Mouse (Mus musculus): ENCODE data around the gene Btf3. TPM values are rescaled to one million over a fixed set of nuclear protein-coding genes. Genes with fewer than 3 reads are reported as not detected.
A peak's percentile ranks its signal among the peaks of the same experiment; 100 is the strongest.

Btf3 gene
- total RNA-seq (2021) = 357 and 391 TPM in 2 replicates
- long read RNA-seq, transcript Btf3-205 (6 exons, 888 nt) = major isoform, 146 of 154 reads
- long read RNA-seq, partial matches to known transcripts = 5 of 154 reads
- long read RNA-seq, other reads (novel, unspliced or antisense) = 2 of 154 reads

DNA sequence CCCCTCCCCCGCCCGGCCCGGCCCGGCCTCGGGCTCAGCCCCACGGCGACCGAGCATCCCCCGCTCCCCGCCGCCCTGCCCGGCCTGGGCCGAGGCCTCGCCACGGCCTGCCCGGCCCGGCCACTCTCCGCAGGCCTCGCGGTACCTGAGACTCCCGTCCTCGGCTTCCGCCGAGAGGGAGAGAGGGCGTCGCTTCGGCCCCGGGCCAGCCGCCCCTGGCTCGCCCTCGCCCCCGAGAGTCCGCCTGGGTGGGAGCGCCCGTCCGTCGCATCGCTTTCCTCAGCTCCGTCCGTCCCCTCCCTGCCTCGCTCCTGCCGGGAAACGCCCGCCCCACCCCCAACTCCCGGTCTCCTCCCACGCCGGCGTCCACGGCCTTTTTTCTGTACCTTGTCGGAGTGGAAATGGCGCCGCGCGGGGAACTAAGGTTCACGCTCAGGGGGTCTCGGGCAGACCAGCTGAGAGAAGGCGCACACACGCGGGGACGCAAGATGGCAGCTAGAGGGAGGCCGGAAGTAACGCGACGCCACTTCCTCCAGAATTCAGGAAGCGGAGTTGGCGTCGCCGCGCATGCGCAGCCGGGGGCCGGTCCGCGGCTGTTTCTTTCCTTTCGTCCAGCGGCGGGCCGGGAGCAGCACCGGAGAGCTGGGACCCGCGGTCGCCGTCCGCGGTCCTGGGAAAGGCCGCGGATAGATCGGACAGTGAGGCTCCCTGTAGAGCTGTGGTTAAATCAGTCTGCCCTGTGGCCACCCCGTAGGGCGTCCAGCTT lies at the start of gene Btf3:
TSS of gene Btf3 (minus strand) at position 527 of the 766 bp plus-strand sequence.
- peak; percentile 96 for DNase-seq

DNA sequence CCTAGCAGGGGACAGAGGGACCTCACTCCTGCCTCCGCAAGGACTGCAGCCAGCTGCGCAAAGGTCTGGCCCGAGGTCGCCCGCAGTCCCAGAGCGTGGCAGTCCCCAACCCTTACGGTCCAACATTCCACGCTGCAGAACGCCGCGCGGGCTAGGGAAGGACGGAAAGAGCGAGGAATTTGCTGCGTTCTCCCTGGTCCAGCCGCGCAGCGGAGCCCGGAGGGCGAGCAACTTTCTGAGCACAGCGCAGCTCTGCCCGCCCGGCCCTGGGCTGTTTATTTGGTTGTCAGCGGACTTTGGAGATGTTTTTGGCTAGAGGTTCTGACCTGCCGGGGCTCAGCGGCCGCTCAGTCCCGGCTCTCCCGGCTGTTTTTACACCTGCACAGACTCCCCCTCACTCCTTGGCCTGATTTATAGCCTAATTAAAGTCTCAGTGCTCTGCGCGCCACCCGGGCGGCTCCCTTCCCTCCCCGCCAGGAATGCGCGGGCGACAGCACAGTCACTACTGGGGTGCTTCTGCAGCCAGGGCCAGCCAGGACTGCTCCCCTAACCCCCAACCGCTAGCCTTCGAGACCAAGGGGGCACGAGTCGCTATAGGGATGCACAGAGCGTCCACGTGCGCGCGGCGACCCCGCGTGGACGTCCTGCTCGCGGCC lies 49.1 kb upstream of the Btf3 start:
- peak; percentile 2 for DNase-seq

DNA sequence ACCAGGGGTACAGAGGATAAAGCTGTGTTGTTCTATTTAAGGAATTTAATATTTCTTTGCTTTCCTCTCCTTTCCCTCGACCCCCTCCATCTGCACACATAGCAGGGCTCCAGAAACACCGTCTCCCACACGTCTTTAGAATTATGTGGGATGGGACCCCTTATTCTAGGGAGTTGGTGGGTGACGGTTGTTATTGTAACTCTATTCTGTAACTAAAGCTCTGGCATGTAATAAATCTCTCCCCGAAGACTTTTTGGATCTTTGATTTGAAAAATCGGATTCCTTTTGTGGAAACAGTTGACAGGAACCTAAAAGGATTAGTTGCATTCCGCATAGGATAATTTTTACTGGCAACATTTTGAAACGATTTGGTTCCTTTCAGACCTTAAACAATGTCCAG lies 48.3 kb upstream of the Btf3 start:
- DNase-seq = no peak

DNA sequence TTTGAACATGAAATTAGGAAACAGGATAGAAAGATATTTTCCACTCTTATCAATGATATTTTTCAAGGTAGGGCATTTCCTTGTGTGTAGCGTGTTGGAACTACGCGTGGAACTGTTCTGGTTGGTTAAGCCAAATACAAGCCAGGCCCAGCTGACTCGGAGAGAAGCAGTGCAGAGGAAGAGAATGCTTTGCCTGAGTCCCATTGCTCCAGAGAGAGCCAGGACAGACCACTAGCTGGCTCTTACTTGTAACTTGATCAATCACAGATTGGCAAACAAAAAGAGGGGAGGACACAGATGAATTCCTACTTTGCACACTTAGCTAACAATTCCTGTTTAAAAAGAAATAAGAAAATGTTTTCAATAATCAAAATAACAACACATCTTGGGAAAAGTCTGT lies 46.2 kb upstream of the Btf3 start:
- DNase-seq = no peak

DNA sequence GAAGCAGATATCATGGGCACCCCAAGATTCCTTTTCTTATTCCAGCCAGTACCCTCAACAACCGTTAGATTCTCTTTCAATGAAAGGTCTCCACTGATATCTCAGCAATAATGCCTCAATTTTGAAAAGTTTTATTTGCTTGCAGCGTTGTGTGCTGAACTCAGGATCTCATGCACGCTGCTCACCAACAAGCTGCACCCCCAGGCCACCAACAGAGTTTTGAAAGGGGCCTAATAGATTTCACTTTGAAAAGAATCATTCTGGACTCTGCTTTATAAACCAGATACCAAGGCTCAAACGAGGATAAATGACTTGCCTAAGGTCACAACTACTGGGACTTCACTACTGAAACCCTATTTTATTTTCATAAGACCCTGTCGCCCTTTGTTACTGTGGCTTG lies 44.4 kb upstream of the Btf3 start:
- no peak for DNase-seq

DNA sequence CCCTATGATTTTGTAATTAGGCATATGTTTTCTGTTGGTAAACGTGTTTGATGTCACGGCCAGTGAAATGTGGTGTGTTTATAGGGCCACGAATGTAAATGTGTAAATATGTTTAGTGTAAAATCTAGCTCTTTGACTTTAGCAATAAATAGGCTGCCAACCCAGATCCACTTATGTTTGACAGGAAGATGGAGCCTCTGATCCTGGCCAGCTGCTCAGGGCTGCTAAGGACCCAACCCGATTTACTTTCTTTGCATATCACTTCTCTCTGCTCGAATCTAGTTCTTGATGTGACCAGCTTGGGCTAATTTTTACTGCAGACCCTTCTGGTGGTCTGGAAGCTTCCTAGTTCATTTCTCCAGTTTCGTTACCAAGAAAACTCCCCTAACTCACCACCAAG lies 43.6 kb upstream of the Btf3 start:
- DNase-seq = no peak

DNA sequence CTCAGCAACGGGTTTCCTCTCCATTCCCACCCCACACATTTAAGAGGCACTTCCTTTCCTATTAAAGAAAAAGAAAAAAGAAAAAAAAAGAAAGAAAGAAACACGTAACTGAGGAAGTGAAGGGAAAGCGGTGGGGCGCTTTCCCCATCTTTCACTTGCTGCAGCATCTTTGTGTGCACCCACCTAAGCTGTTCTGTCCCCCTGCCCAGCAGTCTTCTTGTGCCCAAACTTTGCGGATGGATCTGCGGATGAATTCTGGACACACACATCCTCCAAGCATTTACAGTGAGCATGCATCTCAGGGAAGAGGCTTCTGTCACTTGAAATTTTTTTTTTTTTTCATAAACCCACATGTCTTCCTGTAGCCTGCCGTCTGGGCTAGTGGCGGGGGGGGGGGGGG lies 42.5 kb upstream of the Btf3 start:
- no peak for DNase-seq

DNA sequence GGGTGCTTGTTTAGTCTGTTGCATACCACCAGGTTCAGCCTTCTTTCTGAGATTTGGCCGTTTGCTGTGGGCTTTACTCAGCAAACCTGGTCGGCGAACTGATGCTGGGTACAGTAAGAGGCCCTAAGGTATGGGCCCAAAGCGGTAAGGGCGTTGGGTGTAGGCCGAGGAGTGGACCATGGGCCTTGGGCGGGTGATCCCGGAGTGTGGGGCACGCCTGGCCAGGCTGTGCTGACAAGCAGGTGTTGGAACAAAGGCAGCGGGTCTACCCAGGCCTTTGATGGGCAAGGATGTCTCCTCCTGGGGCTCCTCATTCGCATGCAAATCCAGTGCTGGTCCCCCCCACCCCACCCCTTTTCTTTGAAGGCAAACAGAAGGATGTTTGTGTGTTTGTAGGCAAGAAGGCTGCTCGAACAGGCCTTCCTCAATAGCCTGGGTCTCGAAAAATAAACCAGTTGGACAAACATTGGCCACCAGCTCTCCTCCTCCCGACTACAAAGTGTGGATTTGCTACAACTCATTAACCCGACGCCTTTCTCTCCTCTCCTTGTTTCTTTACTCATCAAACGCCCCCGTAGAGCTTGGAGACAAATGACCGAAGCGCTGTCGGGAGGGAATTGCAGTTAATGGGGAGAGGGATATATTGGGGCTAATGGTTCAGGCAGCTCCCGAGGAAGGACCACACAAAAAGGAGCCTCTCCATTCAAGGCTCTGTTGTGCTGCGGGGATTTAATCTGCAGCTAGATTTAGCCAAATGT lies 41.8 kb upstream of the Btf3 start:
- no peak for DNase-seq

DNA sequence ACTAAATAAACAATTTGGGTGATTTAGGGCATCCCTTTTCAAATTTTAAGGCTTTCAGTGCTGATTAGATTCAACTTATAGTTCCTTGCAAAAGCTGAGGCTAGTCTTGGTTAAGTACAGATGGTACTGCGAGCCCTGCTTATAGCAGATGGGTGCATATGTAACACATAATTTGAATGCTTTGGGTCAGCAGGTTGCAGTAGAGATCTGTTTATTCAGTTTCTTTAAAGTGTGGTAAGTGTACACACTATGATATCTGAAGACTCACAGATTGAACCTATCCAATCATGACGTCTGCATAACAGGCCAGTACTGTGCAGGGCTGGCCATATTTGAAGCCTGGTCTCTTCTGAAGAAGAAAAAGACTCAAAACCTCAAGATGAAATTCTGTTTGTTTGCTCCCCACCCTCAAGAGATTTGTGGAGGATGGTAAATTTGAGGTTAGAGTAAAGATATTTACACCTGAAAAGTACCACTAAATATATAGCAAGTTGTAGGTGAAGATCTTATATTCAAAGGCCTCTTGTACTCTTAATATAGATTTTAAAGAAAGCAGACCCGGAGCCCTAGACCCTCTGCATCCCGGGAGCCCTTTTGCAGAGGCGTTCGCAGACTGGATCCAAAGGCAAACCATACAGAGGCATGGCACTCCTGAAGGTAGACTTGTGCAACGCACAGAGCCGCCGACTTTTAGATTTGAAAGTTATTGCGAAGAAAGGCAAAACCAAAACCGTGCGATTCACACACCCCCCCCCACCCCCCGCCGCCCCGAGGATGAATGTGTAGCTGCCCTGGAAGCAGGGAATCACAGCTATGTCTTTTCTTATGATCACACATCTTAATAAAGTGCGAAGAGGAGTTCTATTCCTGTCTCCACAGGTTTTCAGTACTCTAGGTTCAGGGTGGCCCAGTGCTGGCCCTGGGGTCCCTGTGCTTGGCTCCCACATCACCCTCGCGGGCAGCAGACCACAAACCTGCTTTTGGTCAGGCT lies 40.9 kb upstream of the Btf3 start:
- DNase-seq = no peak

DNA sequence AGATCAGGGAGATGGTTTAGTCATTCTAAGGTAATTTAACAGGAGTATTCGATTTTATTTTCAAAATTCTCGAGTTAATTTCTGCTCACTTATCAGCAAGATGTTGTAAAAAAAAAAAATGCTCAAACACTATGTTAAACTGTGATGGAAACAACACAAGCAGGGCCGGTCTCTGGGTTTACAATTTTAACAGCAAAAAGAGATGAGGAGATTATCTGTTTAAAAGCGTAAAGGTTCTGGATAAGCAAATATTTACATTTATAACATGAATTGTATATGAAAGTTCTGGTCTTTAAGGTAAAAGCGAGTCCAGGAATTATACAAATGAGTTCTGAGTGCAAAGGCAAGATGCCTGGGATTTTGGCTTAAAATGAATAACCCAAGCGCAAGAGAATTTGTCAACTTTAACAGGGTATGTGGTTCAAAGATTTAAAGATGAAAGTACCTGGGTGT lies 40.2 kb upstream of the Btf3 start:
- DNase-seq = no peak

DNA sequence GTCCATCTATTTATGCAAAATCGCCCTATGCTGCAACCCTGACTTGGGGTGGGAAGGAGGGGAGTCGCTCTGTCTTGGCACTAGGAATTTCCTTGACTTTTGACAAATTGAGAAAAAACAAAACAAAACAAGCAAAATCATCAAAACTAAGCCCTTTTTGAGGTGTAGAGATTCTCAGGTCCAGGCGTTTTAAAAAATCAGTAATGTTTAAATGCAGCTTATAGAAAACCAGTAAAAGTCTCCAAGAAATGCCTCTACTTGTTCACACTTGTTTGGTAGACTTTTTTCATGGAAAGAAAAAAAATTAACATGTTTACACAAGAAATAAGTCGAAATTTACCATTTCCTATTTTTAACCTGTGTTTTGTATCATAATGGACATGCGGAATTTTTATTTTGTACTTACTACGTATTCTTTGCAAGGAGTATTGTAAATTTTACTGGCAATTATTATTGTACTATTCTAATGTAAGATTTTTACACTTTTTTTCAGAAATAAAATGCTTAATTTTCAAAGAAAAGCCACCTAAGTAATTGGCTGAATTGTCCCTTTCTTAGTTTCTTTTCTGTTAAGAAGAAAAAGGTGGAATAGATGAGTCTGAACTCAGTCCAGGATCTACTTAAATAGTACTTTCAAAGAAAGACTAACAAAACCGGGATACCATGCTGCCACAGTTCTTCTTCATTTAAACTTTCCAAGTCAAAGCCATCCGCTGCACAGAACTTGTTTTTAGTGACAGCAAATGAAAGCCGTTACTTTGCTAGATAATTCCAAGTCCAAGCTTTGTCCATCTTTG lies 39.6 kb upstream of the Btf3 start:
- no peak for DNase-seq

DNA sequence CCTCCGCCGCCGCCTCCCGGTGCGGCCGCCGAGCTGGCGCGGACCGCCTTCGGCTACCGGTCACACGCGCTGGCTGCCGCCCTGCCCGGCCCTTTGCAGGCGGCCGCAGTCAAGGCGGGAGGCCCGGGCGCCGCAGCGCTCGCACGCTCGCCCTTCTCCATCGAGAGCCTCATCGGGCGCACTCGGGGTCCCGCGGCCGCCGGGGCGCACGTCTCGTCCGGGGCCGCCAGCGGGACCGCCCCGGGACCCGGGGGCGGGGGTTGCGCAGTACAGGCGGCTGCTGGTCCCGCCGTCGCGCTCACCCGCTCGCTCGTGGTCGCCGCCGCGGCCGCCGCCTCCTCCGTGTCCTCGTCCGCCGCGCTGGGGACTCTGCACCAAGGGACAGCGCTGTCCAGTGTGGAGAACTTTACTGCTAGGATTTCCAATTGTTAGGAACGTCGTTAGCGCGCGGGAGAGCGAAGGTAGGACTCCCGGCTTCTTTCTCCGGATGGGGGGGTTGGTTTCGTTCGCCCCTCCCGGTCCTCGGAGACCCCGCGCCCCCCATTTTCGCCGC lies 38.8 kb upstream of the Btf3 start:
- peak; percentile 41 for DNase-seq

DNA sequence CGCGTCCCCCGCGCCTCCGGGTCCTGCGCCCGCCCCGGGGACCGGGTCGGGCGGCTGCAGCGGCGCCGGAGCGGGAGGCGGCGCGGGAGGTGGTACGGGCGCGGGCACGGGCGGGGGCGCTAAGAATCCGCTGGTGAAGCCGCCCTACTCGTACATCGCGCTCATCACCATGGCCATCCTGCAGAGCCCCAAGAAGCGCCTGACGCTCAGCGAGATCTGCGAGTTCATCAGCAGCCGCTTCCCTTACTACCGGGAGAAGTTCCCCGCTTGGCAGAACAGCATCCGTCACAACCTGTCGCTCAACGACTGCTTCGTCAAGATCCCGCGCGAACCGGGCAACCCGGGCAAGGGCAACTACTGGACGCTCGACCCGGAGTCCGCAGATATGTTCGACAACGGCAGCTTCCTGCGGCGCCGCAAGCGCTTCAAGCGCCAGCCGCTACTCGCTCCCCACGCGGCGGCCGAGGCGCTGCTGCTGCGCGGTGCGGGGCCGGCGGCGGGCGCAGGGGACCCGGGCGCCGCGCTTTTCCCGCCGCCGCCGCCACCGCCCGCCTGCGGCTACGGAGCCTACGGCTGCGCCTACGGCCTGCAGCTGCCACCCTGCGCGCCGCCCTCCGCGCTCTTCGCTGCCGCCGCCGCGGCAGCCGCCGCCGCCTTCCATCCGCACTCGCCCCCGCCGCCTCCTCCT lies 38.2 kb upstream of the Btf3 start:
- DNase-seq = peak; percentile 21

DNA sequence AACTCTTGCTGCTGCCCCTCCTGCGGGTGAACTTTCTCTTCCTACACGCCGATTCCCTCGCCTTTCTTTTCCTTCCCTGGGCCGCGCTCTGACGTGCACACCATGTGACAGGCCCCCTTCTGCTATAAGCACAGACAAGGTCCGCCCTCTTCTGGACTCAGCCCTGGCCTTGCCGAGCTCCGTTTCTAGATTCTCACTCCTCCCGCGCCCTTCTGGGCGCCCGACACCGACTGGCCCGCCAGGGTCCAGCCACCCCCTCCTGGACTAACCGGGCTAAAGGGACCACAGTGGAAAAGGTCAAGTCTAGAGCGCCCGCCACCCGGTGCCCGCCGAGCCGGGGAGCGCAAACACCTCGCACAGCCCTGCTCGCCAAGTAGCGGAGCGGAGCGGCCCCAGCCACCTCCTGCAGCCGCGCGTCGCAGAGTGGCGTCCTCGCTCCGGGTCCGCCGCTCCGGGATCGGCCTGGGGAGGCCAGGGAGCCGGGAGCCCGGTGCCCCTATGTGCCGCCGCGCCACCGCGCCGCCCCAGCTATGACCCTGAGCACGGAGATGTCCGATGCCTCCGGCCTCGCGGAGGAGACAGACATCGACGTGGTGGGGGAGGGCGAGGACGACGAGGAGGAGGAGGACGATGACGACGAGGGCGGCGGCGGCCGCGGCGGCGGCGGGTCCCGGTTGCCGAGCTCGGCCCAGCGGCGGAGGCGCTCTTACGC lies 37.4 kb upstream of the Btf3 start, which contains the start of gene Foxd1:
TSS of gene Foxd1 (plus strand) at position 153 of the 712 bp plus-strand sequence.
- DNase-seq = peak; percentile 37

DNA sequence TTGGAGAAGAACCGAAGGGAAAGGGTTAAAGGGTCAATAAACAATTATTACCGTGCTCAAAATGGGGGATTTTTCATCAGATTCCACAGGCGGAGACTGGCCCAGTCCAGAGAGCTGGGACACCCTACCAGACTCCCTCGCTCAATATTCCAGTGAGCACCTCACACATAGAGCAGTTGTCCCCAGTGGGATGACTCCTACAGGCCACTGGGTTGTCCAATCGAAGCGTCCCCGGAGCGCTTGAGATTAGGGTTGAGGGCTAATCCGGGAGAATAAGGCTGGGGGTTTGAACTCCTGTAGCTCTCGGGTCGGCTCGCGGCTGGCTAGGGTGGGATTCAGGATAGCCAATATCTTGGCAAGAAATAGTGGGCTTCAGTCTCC lies 36.9 kb upstream of the Btf3 start:
- no peak for DNase-seq

DNA sequence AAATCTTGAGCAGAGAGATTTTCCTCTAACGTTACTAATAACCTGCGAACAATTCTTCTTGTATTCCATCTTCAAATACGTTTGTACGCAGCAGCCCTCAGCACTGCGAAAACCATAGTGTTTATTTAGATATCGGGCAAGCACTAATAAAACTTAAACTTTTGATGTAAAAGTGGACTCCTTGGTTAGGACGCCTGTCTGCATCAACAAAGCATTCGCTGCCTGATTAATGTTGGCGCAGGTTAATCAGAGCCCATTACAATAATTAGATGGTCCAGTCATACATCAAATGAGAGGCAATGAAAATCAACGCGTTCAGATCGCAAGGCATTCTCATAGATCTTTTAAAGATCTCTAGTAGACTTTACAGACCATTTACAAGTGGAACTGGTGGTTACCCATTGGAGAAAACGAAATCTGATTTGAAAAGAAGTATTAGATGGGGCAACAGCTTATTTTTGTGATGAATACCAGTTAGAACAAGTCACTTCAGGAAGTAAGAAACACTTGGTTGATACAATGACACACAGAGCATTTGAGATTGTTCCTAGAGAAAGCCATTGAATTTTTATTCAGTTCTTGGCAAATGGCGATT lies 35.7 kb upstream of the Btf3 start:
- no peak for DNase-seq

DNA sequence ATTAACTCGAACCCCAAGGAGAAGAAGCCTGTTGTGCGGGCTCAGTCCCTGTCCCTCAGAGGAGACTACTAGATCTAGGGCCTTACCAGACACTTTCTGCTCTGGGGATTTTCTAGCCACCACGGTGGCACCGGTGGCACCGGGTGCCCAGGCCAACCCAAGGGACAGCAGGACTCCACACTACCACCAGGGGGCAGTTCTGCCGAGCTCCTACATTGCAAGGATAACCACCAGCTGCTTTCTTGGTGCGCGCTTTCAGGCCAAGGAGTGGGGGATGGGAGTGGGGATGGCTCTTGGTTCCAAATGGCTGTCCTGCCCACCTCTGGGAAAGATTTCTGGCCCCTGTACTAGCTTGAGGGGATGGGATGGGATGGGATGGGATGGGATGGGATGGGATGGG lies 34.7 kb upstream of the Btf3 start:
- DNase-seq = peak; percentile 33

DNA sequence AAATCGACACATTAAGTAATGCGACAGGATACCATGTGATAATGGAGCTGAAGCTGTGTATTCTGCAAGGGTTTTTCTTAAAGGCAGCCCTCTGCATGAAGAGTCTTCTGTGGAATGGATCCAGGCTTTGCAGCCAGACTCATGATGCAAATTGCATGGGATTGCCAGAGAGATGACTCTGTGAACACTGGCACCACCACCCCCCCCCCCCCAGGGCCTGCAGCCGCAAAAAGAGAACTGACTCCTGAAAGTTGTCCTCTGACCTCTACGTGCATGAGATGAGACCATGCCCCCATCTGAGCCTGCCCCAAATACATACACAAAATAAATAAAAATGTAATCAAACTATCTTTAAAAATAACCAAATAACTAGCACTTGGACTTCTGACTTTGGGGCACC lies 32.7 kb upstream of the Btf3 start:
- no peak for DNase-seq

DNA sequence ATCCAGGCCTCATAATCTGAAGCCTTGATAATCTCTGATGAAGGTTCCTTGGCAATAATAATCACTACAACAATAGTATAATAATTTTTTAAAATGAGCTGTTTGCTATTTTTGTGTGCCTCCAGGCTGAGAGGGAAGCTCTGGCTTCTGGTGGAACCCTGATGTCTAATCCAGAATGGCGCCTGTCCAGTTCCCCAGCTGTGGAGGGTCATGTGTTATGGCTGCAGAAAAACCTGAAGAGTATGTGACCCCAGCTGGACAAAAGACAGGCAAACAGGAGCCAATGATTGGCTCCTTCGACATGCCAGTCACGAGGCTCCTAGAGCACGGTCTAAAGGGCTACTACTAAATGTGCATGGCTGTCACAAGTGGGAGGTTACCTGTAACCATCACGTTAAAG lies 23.7 kb upstream of the Btf3 start:
- DNase-seq = no peak

Data from adrenal gland, postnatal 25 days (tissue).